Mouse (Mus musculus): ENCODE data around the gene Mrps18a. TPM values are rescaled to one million over a fixed set of nuclear protein-coding genes. Genes with fewer than 3 reads are reported as not detected.

Gene Mrps18a
- total and polyA plus RNA-seq, 2 experiments, result 33.3 to 44.6 TPM

- TF ChIP-seq CTCF (IDR thresholded peaks at IDR 0.05; ENCODE audit: low read depth, low read length), result no peak
- TF ChIP-seq POLR2A (IDR thresholded peaks at IDR 0.05; ENCODE audit: extremely low read depth, insufficient read depth, low read length), result no peak
- 85% methylated on average over 12 of the region's 12 CpGs for WGBS
- Histone ChIP-seq H3K79me2 (ENCODE audit: control insufficient read depth, insufficient read depth, low read length) (no peaks in the 10 kb centered on the region; the same call in 1 of the 2 replicates), H3K36me3 (ENCODE audit: control insufficient read depth, insufficient read depth, low read length) (peaks cover 27% of the 10 kb centered on the region; the same call in 1 of the 2 replicates), H3K9ac (ENCODE audit: low read depth, low read length) (no peak overlapping the region), H3K27me3 (ENCODE audit: control insufficient read depth, insufficient read depth, low read length) (no peaks in the 10 kb centered on the region), H3K4me3 (ENCODE audit: insufficient read depth, low read depth, low read length) (no peak overlapping the region), H3K4me1 (ENCODE audit: control insufficient read depth, insufficient read depth, low read length) (peaks cover 13% of the 10 kb centered on the region), H3K27ac (replicated peaks; ENCODE audit: insufficient read depth, low read depth, low read length) (no peak overlapping the region)
- DNase-seq (ENCODE audit: extremely low read depth, low read depth, low spot score), result no peak
These were observed 54.7 kb downstream of the Mrps18a start for GRCm38 (mm10) chr17:46165460-46165859.

- no peak overlapping the region for H3K4me3 ChIP-seq (ENCODE audit: insufficient read depth, low read depth, low read length)
- H3K9ac ChIP-seq (ENCODE audit: low read depth, low read length), result no peak overlapping the region
- peaks cover 13% of the 10 kb centered on the region for H3K4me1 ChIP-seq (ENCODE audit: control insufficient read depth, insufficient read depth, low read length)
- H3K27ac ChIP-seq (replicated peaks; ENCODE audit: insufficient read depth, low read depth, low read length), result no peak overlapping the region
- no peak for DNase-seq (ENCODE audit: extremely low read depth, low read depth, low spot score)
- peaks cover 30% of the 10 kb centered on the region for H3K36me3 ChIP-seq (ENCODE audit: control insufficient read depth, insufficient read depth, low read length)
- no peaks in the 10 kb centered on the region; the same call in 1 of the 2 replicates for H3K79me2 ChIP-seq (ENCODE audit: control insufficient read depth, insufficient read depth, low read length)
- WGBS, result 79% methylated on average over 5 of the region's 5 CpGs
- H3K27me3 ChIP-seq (ENCODE audit: control insufficient read depth, insufficient read depth, low read length), result no peaks in the 10 kb centered on the region
- no peak for TF ChIP-seq CTCF (IDR thresholded peaks at IDR 0.05; ENCODE audit: low read depth, low read length)
- no peak for TF ChIP-seq POLR2A (IDR thresholded peaks at IDR 0.05; ENCODE audit: extremely low read depth, insufficient read depth, low read length)
These were observed 55.5 kb downstream of the Mrps18a start for GRCm38 (mm10) chr17:46166270-46166669.

GRCm38 (mm10) chr17:46167014-46167413 lies 56.2 kb downstream of the Mrps18a start:
- H3K79me2 ChIP-seq (ENCODE audit: control insufficient read depth, insufficient read depth, low read length), result no peaks in the 10 kb centered on the region; the same call in 1 of the 2 replicates
- H3K27me3 ChIP-seq (ENCODE audit: control insufficient read depth, insufficient read depth, low read length), result no peaks in the 10 kb centered on the region
- DNase-seq (ENCODE audit: extremely low read depth, low read depth, low spot score), result no peak
- H3K27ac ChIP-seq (replicated peaks; ENCODE audit: insufficient read depth, low read depth, low read length), result no peak overlapping the region
- H3K9ac ChIP-seq (ENCODE audit: low read depth, low read length), result no peak overlapping the region
- TF ChIP-seq CTCF (IDR thresholded peaks at IDR 0.05; ENCODE audit: low read depth, low read length) (peak; percentile 37; the same call in 1 of the 2 replicates), POLR2A (IDR thresholded peaks at IDR 0.05; ENCODE audit: extremely low read depth, insufficient read depth, low read length) (no peak)
- H3K4me3 ChIP-seq (ENCODE audit: insufficient read depth, low read depth, low read length), result no peak overlapping the region
- peaks cover 9% of the 10 kb centered on the region; the same call in 1 of the 2 replicates for H3K4me1 ChIP-seq (ENCODE audit: control insufficient read depth, insufficient read depth, low read length)
- peaks cover 32% of the 10 kb centered on the region for H3K36me3 ChIP-seq (ENCODE audit: control insufficient read depth, insufficient read depth, low read length)
- WGBS, result 88% methylated on average over 11 of the region's 11 CpGs

GRCm38 (mm10) chr17:46168318-46168717 lies 57.5 kb downstream of the Mrps18a start:
- Histone ChIP-seq H3K27me3 (ENCODE audit: control insufficient read depth, insufficient read depth, low read length) (no peaks in the 10 kb centered on the region), H3K79me2 (ENCODE audit: control insufficient read depth, insufficient read depth, low read length) (no peaks in the 10 kb centered on the region; the same call in 1 of the 2 replicates), H3K27ac (replicated peaks; ENCODE audit: insufficient read depth, low read depth, low read length) (no peak overlapping the region), H3K4me3 (ENCODE audit: insufficient read depth, low read depth, low read length) (no peak overlapping the region), H3K36me3 (ENCODE audit: control insufficient read depth, insufficient read depth, low read length) (peaks cover 35% of the 10 kb centered on the region), H3K9ac (ENCODE audit: low read depth, low read length) (no peak overlapping the region), H3K4me1 (ENCODE audit: control insufficient read depth, insufficient read depth, low read length) (0 out of 2 replicates have a peak, but pooled peaks cover 1% of the 10 kb centered on the region)
- DNase-seq (ENCODE audit: extremely low read depth, low read depth, low spot score), result no peak
- 64% methylated on average over 5 of the region's 5 CpGs for WGBS
- no peak for TF ChIP-seq POLR2A (IDR thresholded peaks at IDR 0.05; ENCODE audit: extremely low read depth, insufficient read depth, low read length)
- TF ChIP-seq CTCF (IDR thresholded peaks at IDR 0.05; ENCODE audit: low read depth, low read length), result no peak

- 96% methylated on average over 5 of the region's 5 CpGs for WGBS
- no peak for TF ChIP-seq CTCF (IDR thresholded peaks at IDR 0.05; ENCODE audit: low read depth, low read length)
- no peak for TF ChIP-seq POLR2A (IDR thresholded peaks at IDR 0.05; ENCODE audit: extremely low read depth, insufficient read depth, low read length)
- no peaks in the 10 kb centered on the region; the same call in 1 of the 2 replicates for H3K79me2 ChIP-seq (ENCODE audit: control insufficient read depth, insufficient read depth, low read length)
- no peak overlapping the region for H3K4me3 ChIP-seq (ENCODE audit: insufficient read depth, low read depth, low read length)
- H3K27ac ChIP-seq (replicated peaks; ENCODE audit: insufficient read depth, low read depth, low read length), result no peak overlapping the region
- peaks cover 35% of the 10 kb centered on the region for H3K36me3 ChIP-seq (ENCODE audit: control insufficient read depth, insufficient read depth, low read length)
- no peaks in the 10 kb centered on the region for H3K27me3 ChIP-seq (ENCODE audit: control insufficient read depth, insufficient read depth, low read length)
- no peak for DNase-seq (ENCODE audit: extremely low read depth, low read depth, low spot score)
- no peaks in the 10 kb centered on the region for H3K4me1 ChIP-seq (ENCODE audit: control insufficient read depth, insufficient read depth, low read length)
- no peak overlapping the region for H3K9ac ChIP-seq (ENCODE audit: low read depth, low read length)
These were observed 58.0 kb downstream of the Mrps18a start for GRCm38 (mm10) chr17:46168768-46169167.

- no peaks in the 10 kb centered on the region for H3K79me2 ChIP-seq (ENCODE audit: control insufficient read depth, insufficient read depth, low read length)
- H3K4me3 ChIP-seq (ENCODE audit: insufficient read depth, low read depth, low read length), result no peak overlapping the region
- no peaks in the 10 kb centered on the region for H3K27me3 ChIP-seq (ENCODE audit: control insufficient read depth, insufficient read depth, low read length)
- H3K9ac ChIP-seq (ENCODE audit: low read depth, low read length), result no peak overlapping the region
- no peak overlapping the region for H3K27ac ChIP-seq (replicated peaks; ENCODE audit: insufficient read depth, low read depth, low read length)
- H3K36me3 ChIP-seq (ENCODE audit: control insufficient read depth, insufficient read depth, low read length), result peaks cover 31% of the 10 kb centered on the region
- 88% methylated on average over 3 of the region's 3 CpGs for WGBS
- TF ChIP-seq POLR2A (IDR thresholded peaks at IDR 0.05; ENCODE audit: extremely low read depth, insufficient read depth, low read length) (no peak), CTCF (IDR thresholded peaks at IDR 0.05; ENCODE audit: low read depth, low read length) (peak; percentile 62; the same call in 1 of the 2 replicates)
- DNase-seq (ENCODE audit: extremely low read depth, low read depth, low spot score), result peak; percentile 41
- no peaks in the 10 kb centered on the region for H3K4me1 ChIP-seq (ENCODE audit: control insufficient read depth, insufficient read depth, low read length)
These were observed 59.8 kb downstream of the Mrps18a start for GRCm38 (mm10) chr17:46170538-46170937.

Other genes with a start within 250 kb of the Mrps18a start
- 120 TPM in 2 replicates for gene Vegfa, start 78.6 kb upstream of the Mrps18a start, total RNA-seq (2014; rRNA removed)
- gene Vegfa, start 78.6 kb upstream of the Mrps18a start, polyA plus RNA-seq (2012; rRNA removed), result 188 and 288 TPM in 2 replicates
- gene Rsph9, start 33.2 kb downstream of the Mrps18a start, total RNA-seq (2014; rRNA removed), result 0.83 and 1.3 TPM in 2 replicates
- 0.85 and 0.93 TPM in 2 replicates for gene Rsph9, start 33.2 kb downstream of the Mrps18a start, polyA plus RNA-seq (2012; rRNA removed)
- 3.7 and 5.5 TPM in 2 replicates for gene Mad2l1bp, start 42.6 kb downstream of the Mrps18a start, total RNA-seq (2014; rRNA removed)
- gene Mad2l1bp, start 42.6 kb downstream of the Mrps18a start, polyA plus RNA-seq (2012; rRNA removed), result 9.9 and 12.9 TPM in 2 replicates
- 25.3 and 26.4 TPM in 2 replicates for gene Gtpbp2, start 50.0 kb downstream of the Mrps18a start, total RNA-seq (2014; rRNA removed)
- 35.8 and 63.0 TPM in 2 replicates for gene Gtpbp2, start 50.0 kb downstream of the Mrps18a start, polyA plus RNA-seq (2012; rRNA removed)
- 4.3 and 5.3 TPM in 2 replicates for gene Polh, start 91.7 kb downstream of the Mrps18a start, total RNA-seq (2014; rRNA removed)
- gene Polh, start 91.7 kb downstream of the Mrps18a start, polyA plus RNA-seq (2012; rRNA removed), result 2.1 and 2.4 TPM in 2 replicates
- 9.9 and 11.3 TPM in 2 replicates for gene Xpo5, start 91.8 kb downstream of the Mrps18a start, total RNA-seq (2014; rRNA removed)
- gene Xpo5, start 91.8 kb downstream of the Mrps18a start, polyA plus RNA-seq (2012; rRNA removed), result 7.4 and 10.8 TPM in 2 replicates
- gene Polr1c, start 137.1 kb downstream of the Mrps18a start, total RNA-seq (2014; rRNA removed), result 31.6 and 34.4 TPM in 2 replicates
- 25.2 and 25.3 TPM in 2 replicates for gene Polr1c, start 137.1 kb downstream of the Mrps18a start, polyA plus RNA-seq (2012; rRNA removed)
- gene Yipf3, start 137.1 kb downstream of the Mrps18a start, total RNA-seq (2014; rRNA removed), result 24.6 and 25.5 TPM in 2 replicates
- gene Yipf3, start 137.1 kb downstream of the Mrps18a start, polyA plus RNA-seq (2012; rRNA removed), result 229 and 271 TPM in 2 replicates
- not detected in 2 replicates for gene Lrrc73, start 142.5 kb downstream of the Mrps18a start, total RNA-seq (2014; rRNA removed)
- 0.09 and 0.16 TPM in 2 replicates for gene Lrrc73, start 142.5 kb downstream of the Mrps18a start, polyA plus RNA-seq (2012; rRNA removed)
- gene Tjap1, start 172.0 kb downstream of the Mrps18a start, total RNA-seq (2014; rRNA removed), result 2.5 and 3.7 TPM in 2 replicates
- 8.2 and 13.2 TPM in 2 replicates for gene Tjap1, start 172.0 kb downstream of the Mrps18a start, polyA plus RNA-seq (2012; rRNA removed)
- not detected in 2 replicates for gene Dlk2, start 186.4 kb downstream of the Mrps18a start, total RNA-seq (2014; rRNA removed)
- not detected in 2 replicates for gene Dlk2, start 186.4 kb downstream of the Mrps18a start, polyA plus RNA-seq (2012; rRNA removed)
- gene Abcc10, start 217.4 kb downstream of the Mrps18a start, total RNA-seq (2014; rRNA removed), result 2.1 and 3.6 TPM in 2 replicates
- gene Abcc10, start 217.4 kb downstream of the Mrps18a start, polyA plus RNA-seq (2012; rRNA removed), result 10.3 and 17.3 TPM in 2 replicates